21 mouse cellular contexts compared by ENCODE assay signal in genomic region chr5:137433889-137434288, GRCm38 (mm10). TPM values are rescaled to one million over a fixed set of nuclear protein-coding genes. Genes with fewer than 3 reads are reported as not detected.
DNase-seq lines count a peak whose midpoint lies in the region; ATAC-seq and TF ChIP-seq lines count a peak whose summit lies in the region.
"Had no signal": no experiment of that assay in that cellular context is flagged by ENCODE, and none has a peak within 500 bp of the region (broad histone marks: within the 10 kb centered on the region; RNA-seq: fewer than 3 reads in every experiment).

No protein-coding gene starts in this region.

- no peaks in the 10 kb centered on the region for H3K36me3 ChIP-seq in lung, embryonic 14.5 days (ENCODE audit: insufficient read depth)
- H3K36me3 ChIP-seq: embryonic facial prominence, embryonic 13.5 days; heart, embryonic 12.5 days had no signal

- H3K9ac ChIP-seq in lung, embryonic 14.5 days: no peak overlapping the region
- H3K9ac ChIP-seq: embryonic facial prominence, embryonic 13.5 days; heart, embryonic 12.5 days; liver, embryonic 14.5 days had no signal

- 55% methylated on average over 6 of the region's 6 CpGs for WGBS in lung, embryonic 14.5 days

- TF ChIP-seq POLR2A in brain, embryonic 14.5 days (IDR thresholded peaks at IDR 0.05; ENCODE audit: borderline replicate concordance, extremely low read depth, insufficient read depth, insufficient read length, poor library complexity, severe bottlenecking): no peak

- H3K4me1 ChIP-seq in lung, embryonic 14.5 days (ENCODE audit: insufficient read depth): no peaks in the 10 kb centered on the region
- H3K4me1 ChIP-seq: embryonic facial prominence, embryonic 13.5 days; heart, embryonic 12.5 days had no signal

- H3K4me2 ChIP-seq in lung, embryonic 14.5 days: no peak overlapping the region
- H3K4me2 ChIP-seq: embryonic facial prominence, embryonic 13.5 days; heart, embryonic 12.5 days had no signal

- TF ChIP-seq CTCF in lung, embryonic 14.5 days (IDR thresholded peaks at IDR 0.05; ENCODE audit: low read depth): no peak
- no peak for TF ChIP-seq CTCF in brain, embryonic 14.5 days (IDR thresholded peaks at IDR 0.05; ENCODE audit: borderline replicate concordance, extremely low read depth, insufficient read depth, insufficient read length)

- intact Hi-C loops in heart, postnatal 14 days (cut with DNase I): no loop called here

- no peak for ATAC-seq in lung, embryonic 14.5 days (ENCODE audit: insufficient read depth)
- ATAC-seq: Patski had no signal

- no peak overlapping the region for H3K27ac ChIP-seq in lung, embryonic 14.5 days (ENCODE audit: low read depth)
- H3K27ac ChIP-seq: embryonic facial prominence, embryonic 13.5 days; liver, embryonic 14.5 days had no signal

- H3K9me3 ChIP-seq in lung, embryonic 14.5 days (ENCODE audit: low read depth, low read length): no peaks in the 10 kb centered on the region
- H3K9me3 ChIP-seq: embryonic facial prominence, embryonic 13.5 days; heart, embryonic 12.5 days had no signal

- no peaks in the 10 kb centered on the region for H3K27me3 ChIP-seq in lung, embryonic 14.5 days (ENCODE audit: insufficient read depth, low read length)
- H3K27me3 ChIP-seq: embryonic facial prominence, embryonic 13.5 days; heart, embryonic 12.5 days; Patski had no signal

- DNase-seq in heart, postnatal 4 days: peak; percentile 20
- no peak for DNase-seq in heart, postnatal 14 days
- DNase-seq in lung, embryonic 14.5 days: peak; percentile 57
- DNase-seq in lung, postnatal 4 days: no peak
- DNase-seq in right cerebral cortex, postnatal 4 days: peak; percentile 40
- DNase-seq in right cerebral cortex, postnatal 14 days: no peak
- peak; percentile 88 for DNase-seq in brain, embryonic 14.5 days (ENCODE audit: low read depth)
- DNase-seq in urinary bladder, postnatal 25 days (ENCODE audit: low spot score): no peak
- DNase-seq: adrenal gland, postnatal 14 days; cerebellum, adult 8-10 months; gastrocnemius, postnatal 10 days; heart, adult 11 months; kidney, adult 18-20 months; kidney, postnatal 14 days; right cerebral cortex, postnatal 25 days; thymus, adult 2 months had no signal

- no peak overlapping the region for H3K4me3 ChIP-seq in lung, embryonic 14.5 days (ENCODE audit: low read depth, low read length)
- H3K4me3 ChIP-seq: embryonic facial prominence, embryonic 13.5 days; heart, embryonic 12.5 days had no signal

RNA-seq across cellular contexts. Expression of gene Zan, which starts 43.0 kb away (rescaled TPM):
- under 1 TPM; 0.05 to 0.07 TPM for total RNA-seq in heart, postnatal 4 days (2021)
- under 1 TPM; 0.02 TPM for total RNA-seq in heart, postnatal 14 days (2021)
- 0.18 and 0.24 TPM in 2 replicates for polyA plus RNA-seq in lung, embryonic 14.5 days (2014; fragmentation: Nextera tagmentation; extraction: Ambion mirVana)
- polyA plus RNA-seq in brain, embryonic 14.5 days (2012; rRNA removed): 0.20 and 0.30 TPM in 2 replicates
- total RNA-seq: adrenal gland, postnatal 14 days; heart, postnatal 25 days had no signal

Comparison
In these comparisons a context has a peak if more than half of its experiments do, and no peak if none do; other contexts are left out.
1. DNase-seq: peak in heart, postnatal 4 days (single experiment), lung, embryonic 14.5 days (single experiment), right cerebral cortex, postnatal 4 days (single experiment) and brain, embryonic 14.5 days (single experiment); none in heart, postnatal 14 days (0 of 2), lung, postnatal 4 days (0 of 2), right cerebral cortex, postnatal 14 days (single experiment) and urinary bladder, postnatal 25 days (single experiment).